Mouse (Mus musculus) intestine, embryonic 15.5 days (tissue): ENCODE results near the gene Wdr60. TPM values are rescaled to one million over a fixed set of nuclear protein-coding genes. Genes with fewer than 3 reads are reported as not detected.
"Not testable (repeated sequence)": the region's sequence is repeated elsewhere in the genome, so short reads cannot be mapped to it uniquely, and the experiment has no call there.

Source experiments
- ATAC-seq: fragments of 200-750 bp; cut with Nextera tagmentation; 2 replicates; pipeline ENCODE4 v1.8.0; 2017; ENCODE audit warnings: moderate TSS enrichment, moderate library complexity
- H3K27ac ChIP-seq: fragments of 300-500 bp; sonication (generic); 2 replicates; pipeline ENCODE4 v1.5.1; 2015; ENCODE audit warnings: mild to moderate bottlenecking, inconsistent platforms
- H3K27me3 ChIP-seq: fragments of 300-500 bp; sonication (generic); replicated peaks from 2 replicates; pipeline ENCODE4 v1.6.1; 2015; ENCODE audit warnings: inconsistent platforms
- H3K36me3 ChIP-seq: fragments of 300-500 bp; sonication (generic); 2 replicates; pipeline ENCODE4 v1.6.1; 2015; ENCODE audit warnings: inconsistent platforms
- H3K4me1 ChIP-seq: fragments of 300-500 bp; sonication (generic); replicated peaks from 2 replicates; pipeline ENCODE4 v1.6.1; 2015; ENCODE audit warnings: inconsistent platforms
- H3K4me2 ChIP-seq: fragments of 300-500 bp; sonication (generic); replicated peaks from 2 replicates; pipeline ENCODE4 v1.6.1; 2015; ENCODE audit warnings: mild to moderate bottlenecking, inconsistent platforms
- H3K4me3 ChIP-seq: fragments of 300-500 bp; sonication (generic); replicated peaks from 2 replicates; pipeline ENCODE4 v1.5.1; 2015; ENCODE audit warnings: inconsistent platforms
- H3K9ac ChIP-seq: fragments of 300-500 bp; sonication (generic); 2 replicates; pipeline ENCODE4 v1.6.1; 2015; ENCODE audit warnings: inconsistent platforms
- H3K9me3 ChIP-seq: fragments of 300-500 bp; sonication (generic); 2 replicates; pipeline ENCODE4 v1.6.1; 2016; ENCODE audit warnings: inconsistent platforms
- WGBS: fragments of 180-500 bp; shearing (Covaris S2); methylation state at CpG from one replicate; pipeline ENCODE4 v1.1.7; 2015; 5-methylcytosine and 5-hydroxymethylcytosine counted together
- polyA plus RNA-seq: library from polyadenylated mRNA; unstranded; fragments of >200 nt; fragmentation: Nextera tagmentation; extraction: Ambion mirVana; gene quantifications from 2 replicates; pipeline ENCODE4 v1.2.1, GENCODE M21; 2015

The Wdr60 gene
- polyA plus RNA-seq, 1 experiment from 2014 or later = 11.8 TPM

DNA sequence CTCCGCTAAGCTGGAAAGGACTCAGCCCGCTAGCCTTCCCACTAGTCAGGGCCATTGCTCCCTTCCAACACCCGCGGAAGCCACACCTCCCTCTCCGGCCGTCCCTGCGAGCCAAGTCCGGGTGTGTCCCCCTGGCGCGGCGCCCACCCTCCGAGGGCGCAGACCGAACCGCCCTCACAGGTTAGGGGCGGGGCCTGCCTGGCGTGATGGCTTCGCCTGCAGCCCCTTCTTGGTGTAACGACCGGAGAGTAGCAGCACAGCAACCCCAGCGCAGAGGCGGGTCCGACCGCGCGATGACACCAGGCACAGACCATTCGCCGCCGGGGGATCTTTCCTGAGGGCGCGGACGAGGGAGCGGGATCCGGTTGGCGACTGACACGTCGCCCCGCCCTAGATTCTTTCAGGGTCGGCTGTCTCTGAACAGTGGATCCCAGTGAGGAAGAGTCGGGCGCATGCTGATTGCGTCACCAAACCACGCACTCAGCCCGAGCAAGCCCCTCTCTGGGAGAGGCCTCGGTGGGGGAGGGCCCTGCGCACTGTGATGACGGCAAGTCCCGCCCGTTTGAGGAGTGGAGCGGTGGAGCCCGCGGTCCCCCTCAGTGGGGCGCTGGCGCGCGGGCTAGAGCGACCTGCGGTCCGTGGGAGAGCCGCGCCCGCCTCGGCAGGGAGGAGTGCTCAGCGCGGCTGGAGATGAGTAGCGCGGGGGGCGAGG, 18.0 kb upstream of the Wdr60 start, which contains the start of gene Esyt2:
Gene Esyt2 (plus strand): TSS at position 544 of the 712 bp plus-strand sequence.
- Histone ChIP-seq H3K27ac (peak within 1 kb of the TSS; percentile 99), H3K27me3 (no peaks in the 10 kb centered on the region), H3K4me3 (peak within 1 kb of the TSS; percentile 94), H3K4me1 (no peaks in the 10 kb centered on the region), H3K9ac (peak within 1 kb of the TSS; percentile 96), H3K4me2 (peak within 1 kb of the TSS; percentile 88), H3K9me3 (no peaks in the 10 kb centered on the region), H3K36me3 (no peaks in the 10 kb centered on the region)
- peak; percentile 95 for ATAC-seq
- WGBS = under 1% methylated on average over 68 of the region's 68 CpGs

DNA sequence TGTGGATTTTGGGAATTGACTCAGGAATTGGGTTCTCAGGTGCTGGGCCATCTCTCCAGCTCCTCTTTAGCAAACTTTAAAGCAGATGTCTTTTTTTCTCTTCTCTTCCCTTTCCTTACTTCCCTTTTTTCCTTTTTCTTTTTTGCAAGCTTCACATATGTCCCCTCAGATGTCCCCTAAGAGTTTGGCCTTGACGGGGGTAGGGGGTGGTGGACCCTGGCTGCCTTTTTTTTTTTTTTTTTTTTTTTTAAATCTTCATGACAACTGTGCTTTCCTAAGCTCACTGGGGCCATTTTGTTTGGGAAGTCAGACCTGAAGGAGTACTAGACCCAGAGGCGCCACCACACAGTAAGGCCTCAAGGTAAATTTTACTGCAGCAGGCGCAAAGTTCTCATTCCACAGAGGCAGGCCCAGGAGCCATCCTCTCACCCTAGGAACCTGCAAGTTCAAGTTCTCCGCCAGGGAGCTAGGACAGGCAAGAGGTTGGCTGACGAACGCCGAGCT, 17.4 kb upstream of the Wdr60 start:
- H3K4me2 ChIP-seq = peak overlapping the region; percentile 63
- no peaks in the 10 kb centered on the region for H3K36me3 ChIP-seq
- 2% methylated on average over 7 of the region's 7 CpGs for WGBS
- H3K4me1 ChIP-seq = no peaks in the 10 kb centered on the region
- peak overlapping the region; percentile 74 for H3K9ac ChIP-seq
- peak; percentile 48 for ATAC-seq
- H3K27ac ChIP-seq = peak overlapping the region; percentile 99
- H3K4me3 ChIP-seq = peak overlapping the region; percentile 94
- H3K27me3 ChIP-seq = no peaks in the 10 kb centered on the region
- no peaks in the 10 kb centered on the region for H3K9me3 ChIP-seq

DNA sequence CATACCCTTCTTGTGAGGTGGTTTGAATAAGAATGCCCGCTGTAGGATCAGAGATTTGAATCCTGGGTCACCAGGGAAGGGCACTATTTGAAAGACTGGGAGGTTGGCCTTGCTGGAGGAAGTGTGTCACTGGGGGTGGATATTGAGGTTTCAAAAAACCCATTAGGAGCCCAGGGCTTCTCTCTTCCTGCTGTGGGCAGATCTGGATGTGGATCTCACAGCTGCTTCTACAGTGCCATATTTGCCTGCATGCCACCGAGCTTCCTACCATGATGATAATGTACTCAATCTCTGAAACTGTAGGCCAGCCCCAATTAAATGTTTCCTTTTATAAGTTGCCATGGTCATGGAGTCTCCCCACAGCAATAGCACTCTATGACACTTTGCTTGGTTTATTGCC, 16.4 kb upstream of the Wdr60 start:
- H3K4me3 ChIP-seq = no peak overlapping the region
- no peak for ATAC-seq
- H3K27ac ChIP-seq = no peak overlapping the region
- H3K9me3 ChIP-seq = no peaks in the 10 kb centered on the region
- no peaks in the 10 kb centered on the region for H3K36me3 ChIP-seq
- WGBS = 95% methylated on average over 2 of the region's 2 CpGs
- H3K27me3 ChIP-seq = no peaks in the 10 kb centered on the region
- no peak overlapping the region for H3K4me2 ChIP-seq
- H3K4me1 ChIP-seq = no peaks in the 10 kb centered on the region
- H3K9ac ChIP-seq = no peak overlapping the region

DNA sequence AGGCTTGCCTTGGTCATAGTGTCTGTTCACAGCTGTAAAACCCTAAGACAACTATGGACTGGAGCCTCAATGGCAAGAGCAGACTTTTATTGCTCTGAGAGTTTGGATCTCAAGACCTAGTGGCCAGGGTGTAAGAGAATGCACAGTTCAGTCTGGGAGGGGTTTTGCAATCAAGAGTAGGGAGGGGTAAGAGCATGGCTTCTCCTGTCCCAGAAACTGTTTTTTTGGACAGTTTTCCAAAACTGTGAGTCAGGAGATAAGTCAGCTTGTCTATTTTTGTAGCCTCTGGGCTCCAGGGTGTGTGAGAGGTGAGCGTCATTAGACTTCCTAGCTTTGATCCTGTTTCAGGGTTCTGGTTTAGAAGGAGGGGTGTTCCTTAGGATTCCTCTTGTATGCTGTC, 15.7 kb upstream of the Wdr60 start:
- H3K4me1 ChIP-seq = no peaks in the 10 kb centered on the region
- H3K4me2 ChIP-seq = no peak overlapping the region
- WGBS = 100% methylated on average over 1 of the region's 1 CpGs
- H3K4me3 ChIP-seq = no peak overlapping the region
- no peaks in the 10 kb centered on the region for H3K36me3 ChIP-seq
- H3K9me3 ChIP-seq = no peaks in the 10 kb centered on the region
- no peak overlapping the region for H3K9ac ChIP-seq
- no peaks in the 10 kb centered on the region for H3K27me3 ChIP-seq
- H3K27ac ChIP-seq = no peak overlapping the region
- no peak for ATAC-seq

DNA sequence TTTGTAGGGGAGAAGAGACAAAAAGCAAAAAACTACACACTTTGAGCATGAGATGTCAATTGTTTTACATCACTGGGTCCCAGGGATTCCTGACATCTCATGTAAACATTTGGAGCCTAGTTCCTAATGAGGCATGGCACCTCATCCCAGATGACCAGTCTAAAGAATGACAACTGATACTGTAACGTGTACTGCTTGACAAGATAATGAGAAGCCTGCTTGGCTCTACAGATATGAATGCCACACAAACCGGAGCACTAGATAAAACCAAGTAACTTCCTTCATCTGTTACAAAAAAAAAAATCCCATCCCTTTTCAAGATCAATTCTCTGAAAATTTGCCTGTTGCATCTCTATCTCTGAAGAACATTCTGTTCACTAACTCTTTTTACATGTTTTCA, 14.1 kb upstream of the Wdr60 start:
- ATAC-seq = no peak
- H3K4me3 ChIP-seq = no peak overlapping the region
- H3K36me3 ChIP-seq = no peaks in the 10 kb centered on the region
- no peaks in the 10 kb centered on the region for H3K4me1 ChIP-seq
- H3K9me3 ChIP-seq = no peaks in the 10 kb centered on the region
- H3K4me2 ChIP-seq = no peak overlapping the region
- no peaks in the 10 kb centered on the region for H3K27me3 ChIP-seq
- no peak overlapping the region for H3K9ac ChIP-seq
- WGBS = 69% methylated on average over 2 of the region's 2 CpGs
- no peak overlapping the region for H3K27ac ChIP-seq

DNA sequence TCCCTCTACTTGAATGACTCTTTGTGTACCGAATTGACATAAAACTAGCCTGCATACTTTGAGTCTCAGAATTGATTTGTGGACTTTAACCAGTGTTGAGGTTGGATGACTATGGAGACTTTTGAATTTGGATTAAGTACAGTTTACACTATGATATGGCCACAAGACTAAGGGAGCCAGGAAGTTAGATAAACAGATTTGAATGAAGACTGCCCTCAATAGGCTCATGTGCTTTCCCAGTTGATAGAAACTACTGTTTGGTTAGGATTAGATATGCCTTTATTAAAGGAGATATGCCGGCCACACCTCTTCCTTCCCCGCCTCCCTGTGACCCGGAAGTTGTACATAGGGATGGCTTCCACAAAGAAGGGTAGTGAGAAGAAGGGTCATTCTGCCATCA, 12.8 kb upstream of the Wdr60 start:
- 81% methylated on average over 4 of the region's 4 CpGs for WGBS
- no peak overlapping the region for H3K27ac ChIP-seq
- H3K4me1 ChIP-seq = no peaks in the 10 kb centered on the region
- no peak overlapping the region for H3K4me2 ChIP-seq
- H3K9me3 ChIP-seq = no peaks in the 10 kb centered on the region
- no peak overlapping the region for H3K9ac ChIP-seq
- H3K27me3 ChIP-seq = no peaks in the 10 kb centered on the region
- no peaks in the 10 kb centered on the region for H3K36me3 ChIP-seq
- ATAC-seq = no peak
- no peak overlapping the region for H3K4me3 ChIP-seq

DNA sequence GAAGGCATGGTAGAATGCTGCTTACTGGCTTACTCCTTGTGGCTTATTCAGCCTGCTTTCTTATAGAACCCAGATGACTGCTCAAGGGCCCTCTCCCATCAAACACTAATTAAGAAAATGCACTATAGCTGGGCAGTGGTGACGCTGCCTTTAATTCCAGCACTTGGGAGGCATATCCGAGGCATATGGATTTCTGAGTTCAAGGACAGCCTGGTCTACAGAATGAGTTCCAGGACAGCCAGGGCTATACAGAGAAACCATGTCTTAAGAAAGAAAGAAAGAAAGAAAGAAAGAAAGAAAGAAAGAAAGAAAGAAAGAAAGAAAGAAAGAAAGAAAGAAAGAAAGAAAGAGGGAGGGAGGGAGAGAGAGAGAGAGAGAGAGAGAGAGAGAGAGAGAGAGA, 12.3 kb upstream of the Wdr60 start, which contains the start of gene Gm11027:
Gene Gm11027 (plus strand): TSS at position 301 of the 400 bp plus-strand sequence.
- not testable (repeated sequence) for H3K27ac ChIP-seq, H3K36me3 ChIP-seq, H3K4me3 ChIP-seq, H3K4me2 ChIP-seq, H3K9ac ChIP-seq, ATAC-seq, H3K9me3 ChIP-seq, H3K4me1 ChIP-seq, H3K27me3 ChIP-seq
- WGBS = 84% methylated on average over 2 of the region's 2 CpGs

DNA sequence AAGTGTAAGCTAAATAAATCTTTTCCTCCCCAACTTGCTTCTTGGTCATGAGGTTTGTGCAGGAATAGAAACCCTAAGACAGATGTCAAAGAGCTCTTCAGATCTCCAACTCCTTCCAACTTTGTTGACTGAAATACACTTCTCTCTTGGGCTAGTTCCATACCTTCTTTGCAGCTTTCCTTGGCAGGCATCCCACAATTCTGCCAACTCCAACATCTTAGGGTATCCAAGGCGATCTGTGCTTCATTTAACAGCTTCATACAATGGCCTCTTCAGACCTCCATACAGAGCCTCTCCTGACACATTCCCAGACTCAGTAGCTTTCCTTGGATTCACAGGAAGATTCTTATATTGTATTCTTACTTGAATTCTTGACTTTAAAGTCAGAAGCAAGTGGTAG, 10.9 kb upstream of the Wdr60 start:
- WGBS = 55% methylated on average over 1 of the region's 1 CpGs
- Histone ChIP-seq H3K4me2 (no peak overlapping the region), H3K36me3 (no peaks in the 10 kb centered on the region), H3K4me3 (no peak overlapping the region), H3K9me3 (no peaks in the 10 kb centered on the region), H3K27me3 (0 out of 2 replicates have a peak, but pooled peaks cover 3% of the 10 kb centered on the region), H3K4me1 (no peaks in the 10 kb centered on the region), H3K9ac (no peak overlapping the region), H3K27ac (no peak overlapping the region)
- no peak for ATAC-seq

DNA sequence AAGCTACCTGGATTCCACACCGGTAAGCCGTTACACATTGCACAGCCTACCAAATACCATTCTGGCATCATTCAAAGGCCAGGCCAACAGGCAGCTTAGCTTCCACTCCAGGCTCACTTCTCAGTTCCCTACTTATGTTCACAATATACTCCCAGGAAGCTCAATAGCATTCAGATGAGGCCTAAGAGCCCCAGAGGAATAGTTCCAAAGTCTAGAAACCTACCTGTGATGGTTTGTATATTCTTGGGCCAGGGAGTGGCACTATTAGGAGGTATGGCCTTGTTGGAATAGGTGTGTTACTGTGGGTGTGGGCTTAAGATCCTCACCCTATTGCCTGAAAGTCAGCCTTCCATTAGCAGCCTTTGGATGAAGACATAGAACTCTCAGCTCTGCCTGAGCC, 8.2 kb upstream of the Wdr60 start:
- Histone ChIP-seq H3K36me3 (no peaks in the 10 kb centered on the region), H3K27me3 (0 out of 2 replicates have a peak, but pooled peaks cover 3% of the 10 kb centered on the region), H3K4me1 (no peaks in the 10 kb centered on the region), H3K9me3 (no peaks in the 10 kb centered on the region), H3K4me2 (no peak overlapping the region), H3K27ac (no peak overlapping the region), H3K4me3 (no peak overlapping the region), H3K9ac (no peak overlapping the region)
- WGBS = 93% methylated on average over 2 of the region's 2 CpGs
- ATAC-seq = peak; percentile 76

DNA sequence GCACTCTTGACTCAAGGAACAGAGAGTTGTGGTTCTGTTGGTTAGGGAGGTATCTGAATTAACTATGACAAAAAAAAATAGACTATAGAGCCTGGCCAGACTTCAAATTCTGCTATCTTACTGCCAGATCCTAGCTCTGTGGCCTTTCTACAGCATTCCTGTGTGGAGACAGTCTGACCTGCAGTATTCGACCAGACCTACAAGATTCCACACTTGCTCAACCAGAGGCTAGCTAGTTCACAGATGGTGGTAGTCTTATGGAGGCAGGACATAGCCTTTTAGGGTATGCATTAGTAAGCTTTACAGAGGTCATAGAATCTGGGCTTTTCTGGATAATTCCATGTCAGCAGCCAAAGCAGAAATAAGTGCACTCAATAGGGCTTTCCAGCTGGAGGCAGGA, 7.7 kb upstream of the Wdr60 start:
- Histone ChIP-seq H3K36me3 (no peaks in the 10 kb centered on the region), H3K4me3 (no peak overlapping the region), H3K27ac (no peak overlapping the region), H3K4me2 (no peak overlapping the region), H3K9ac (no peak overlapping the region), H3K4me1 (no peaks in the 10 kb centered on the region), H3K9me3 (no peaks in the 10 kb centered on the region), H3K27me3 (0 out of 2 replicates have a peak, but pooled peaks cover 3% of the 10 kb centered on the region)
- no peak for ATAC-seq
- WGBS = 79% methylated on average over 1 of the region's 1 CpGs

DNA sequence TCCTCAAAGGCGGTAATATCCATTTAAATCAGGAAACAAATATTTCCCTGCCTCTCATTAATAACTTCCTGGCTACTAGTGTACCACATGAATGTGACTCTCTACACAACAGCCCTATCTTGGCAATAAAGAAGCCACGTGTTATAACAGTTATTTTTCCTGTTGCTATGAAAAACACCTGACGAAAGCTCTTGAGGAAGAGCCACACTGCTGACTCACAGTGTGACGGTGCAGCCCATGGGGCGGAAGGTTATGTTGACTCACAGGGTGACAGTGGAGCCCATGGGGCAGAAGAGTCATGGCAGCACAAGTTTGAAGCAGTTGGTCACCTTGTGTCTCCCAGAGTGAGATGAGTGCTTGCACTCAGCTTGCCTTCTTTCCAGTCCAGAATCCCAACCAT, 6.6 kb upstream of the Wdr60 start:
- Histone ChIP-seq H3K9me3 (no peaks in the 10 kb centered on the region), H3K4me2 (no peak overlapping the region), H3K4me3 (no peak overlapping the region), H3K9ac (no peak overlapping the region), H3K27ac (no peak overlapping the region), H3K27me3 (0 out of 2 replicates have a peak, but pooled peaks cover 3% of the 10 kb centered on the region), H3K36me3 (no peaks in the 10 kb centered on the region), H3K4me1 (no peaks in the 10 kb centered on the region)
- ATAC-seq = peak; percentile 46
- WGBS = 68% methylated on average over 5 of the region's 5 CpGs

DNA sequence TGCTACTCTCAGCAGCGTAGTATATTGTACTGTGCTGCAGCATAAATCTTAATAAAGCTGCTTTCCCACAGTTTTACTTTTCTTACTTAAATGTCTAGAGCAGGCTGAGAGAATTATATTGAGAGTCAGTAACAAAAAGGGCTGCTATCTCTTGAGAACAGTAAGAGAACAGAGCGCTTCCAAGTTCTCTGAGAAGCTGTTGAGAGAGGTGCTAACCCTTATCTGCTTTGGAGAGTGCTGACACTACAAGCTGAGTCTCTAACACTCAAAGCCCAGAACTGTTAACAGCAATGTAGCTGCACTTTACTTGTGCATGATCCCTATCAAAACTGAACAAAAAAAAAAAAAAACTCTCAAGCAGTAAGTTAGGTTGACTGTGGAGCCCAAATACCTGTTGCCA, 2.5 kb upstream of the Wdr60 start:
- Histone ChIP-seq H3K9ac (no peak overlapping the region), H3K27ac (no peak overlapping the region), H3K4me3 (no peak overlapping the region), H3K4me2 (no peak overlapping the region), H3K9me3 (no peaks in the 10 kb centered on the region), H3K27me3 (0 out of 2 replicates have a peak, but pooled peaks cover 3% of the 10 kb centered on the region), H3K4me1 (no peaks in the 10 kb centered on the region), H3K36me3 (no peaks in the 10 kb centered on the region)
- 66% methylated on average over 2 of the region's 2 CpGs for WGBS
- no peak for ATAC-seq

DNA sequence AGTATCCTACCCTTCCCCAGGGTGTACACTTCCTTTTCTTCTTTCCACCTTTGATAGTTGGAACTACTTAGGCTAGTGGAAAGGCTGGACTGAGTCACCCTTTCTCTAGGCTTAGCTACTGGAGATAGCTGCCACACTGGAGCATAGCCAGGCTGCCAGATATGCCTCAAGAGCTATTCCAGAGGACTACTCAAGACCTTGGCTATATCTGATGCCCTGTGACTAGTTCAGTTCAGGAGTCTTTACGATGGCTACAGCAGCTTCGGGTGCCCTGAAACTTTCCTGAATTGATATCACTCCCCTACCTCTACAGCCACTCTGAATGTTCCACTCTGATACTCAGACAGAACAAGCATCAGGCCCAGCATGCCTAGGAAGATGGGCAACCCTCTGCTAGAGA, 1.9 kb upstream of the Wdr60 start:
- Histone ChIP-seq H3K27ac (no peak overlapping the region), H3K27me3 (0 out of 2 replicates have a peak, but pooled peaks cover 3% of the 10 kb centered on the region), H3K4me2 (no peak overlapping the region), H3K9ac (no peak overlapping the region), H3K4me3 (no peak overlapping the region), H3K9me3 (no peaks in the 10 kb centered on the region), H3K36me3 (no peaks in the 10 kb centered on the region), H3K4me1 (no peaks in the 10 kb centered on the region)
- 89% methylated on average over 2 of the region's 2 CpGs for WGBS
- no peak for ATAC-seq
